Mouse (Mus musculus): Measurements from ENCODE around the gene Gphn.

DNA sequence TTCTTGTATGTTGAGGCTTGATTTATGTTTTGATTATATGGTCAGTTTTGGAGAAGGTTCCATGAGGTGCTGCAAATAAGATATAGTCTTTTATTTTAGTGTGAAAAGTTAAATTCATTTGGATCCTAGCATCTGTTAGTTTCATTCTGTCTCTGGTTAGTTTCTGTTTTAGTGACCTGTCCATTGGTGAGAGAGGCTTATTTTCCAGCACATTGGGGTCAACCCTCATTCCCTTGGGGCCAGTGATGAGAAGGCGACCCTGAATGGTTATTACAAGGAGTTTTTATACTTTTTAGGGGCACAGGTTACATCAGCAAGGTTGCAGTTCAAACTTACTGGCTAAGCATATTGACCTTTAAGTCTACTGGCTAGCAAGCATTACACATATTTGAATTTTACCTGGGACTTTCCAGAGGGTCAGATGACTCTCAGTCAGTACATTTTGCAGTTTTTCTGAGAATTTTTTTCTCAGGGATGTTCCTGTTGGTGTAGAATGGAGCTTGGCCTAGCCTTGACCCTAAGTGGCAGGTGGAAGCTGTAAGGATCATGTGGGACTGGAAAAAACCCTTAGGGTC is 72.7 kb downstream of the Gphn start:
- no peak for TF ChIP-seq CHD2 (IDR thresholded peaks at IDR 0.05; ENCODE audit: low read depth, low read length)
- no peak for TF ChIP-seq ZNF384 (IDR thresholded peaks at IDR 0.05; ENCODE audit: low read depth, low read length)

Measured in ES-E14 (cell line).